Mouse (Mus musculus) urinary bladder, postnatal 10 days (tissue): ENCODE data around the gene Phf14.

Source experiments
- DNase-seq: peaks from one replicate; pipeline ENCODE4 v3.0.0; 2022; ENCODE audit warnings: low spot score

Gene Phf14

DNA sequence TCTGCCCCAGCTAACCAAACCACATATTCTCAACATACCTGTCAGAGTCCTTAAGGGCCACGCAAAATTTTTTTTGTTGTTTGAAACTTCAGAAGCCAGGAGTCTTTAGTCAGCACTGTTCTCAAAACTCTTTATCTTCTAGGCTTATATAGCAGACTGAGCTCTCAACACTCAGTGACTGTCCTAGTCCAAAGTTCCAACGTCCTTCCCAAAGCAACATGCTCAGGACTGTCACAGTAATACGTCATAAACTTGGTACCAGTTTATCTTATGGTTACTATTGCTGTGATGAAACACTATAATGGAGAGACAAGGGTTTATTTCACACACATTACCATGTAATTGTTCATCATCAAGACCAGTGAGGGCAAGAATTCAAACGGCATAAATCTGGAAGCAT is 113.9 kb downstream of the Phf14 start:
- no peak for DNase-seq

- no peak for DNase-seq
Measured at GRCm38 (mm10) chr6:12023395-12023794, 115.8 kb downstream of the Phf14 start.

GRCm38 (mm10) chr6:12026804-12027537 is 119.4 kb downstream of the Phf14 start:
- DNase-seq: no peak

DNA sequence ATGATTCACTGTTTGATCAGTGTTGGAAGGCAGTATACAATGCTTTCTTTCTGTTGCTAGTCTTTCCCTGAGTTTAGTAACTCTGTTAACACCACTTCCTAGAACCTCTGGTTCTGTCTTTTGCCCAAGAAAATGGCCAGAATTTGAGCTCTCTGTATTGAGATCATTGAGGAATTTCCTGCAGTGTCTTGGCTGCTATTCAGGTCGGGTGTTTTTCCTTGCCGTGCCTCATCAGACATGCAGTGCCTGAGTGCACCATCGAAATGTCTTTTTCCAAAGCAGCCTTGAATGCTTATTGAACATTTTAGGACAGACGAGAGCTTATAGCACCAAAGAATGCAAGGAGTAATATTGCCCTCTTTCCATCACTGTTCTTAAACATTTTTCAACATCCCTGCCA is 127.0 kb downstream of the Phf14 start:
- no peak for DNase-seq

- DNase-seq: no peak
Measured at GRCm38 (mm10) chr6:12038268-12038667, 130.7 kb downstream of the Phf14 start.

- no peak for DNase-seq
Measured at GRCm38 (mm10) chr6:12052884-12053283, 145.3 kb downstream of the Phf14 start.

DNA sequence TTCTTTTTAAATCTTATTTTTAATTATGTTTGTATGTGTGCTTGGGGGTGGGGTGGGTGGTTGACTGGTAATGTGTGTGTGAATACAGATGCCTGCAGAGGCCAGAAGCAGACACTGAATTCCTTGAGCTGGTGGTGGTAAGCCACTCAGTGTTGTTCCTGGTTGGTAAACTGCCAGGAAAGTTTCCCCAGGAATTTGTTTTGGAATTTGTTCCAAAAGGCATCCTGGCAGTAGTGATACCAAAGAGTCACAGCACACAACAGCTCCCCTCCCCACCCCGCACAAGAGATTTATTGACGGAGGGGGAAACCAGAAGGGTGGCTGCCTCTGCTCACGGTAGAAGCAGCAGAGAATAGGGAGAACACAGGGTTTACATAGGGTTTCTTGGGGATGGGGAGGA is 146.5 kb downstream of the Phf14 start:
- DNase-seq: no peak

GRCm38 (mm10) chr6:12058717-12059116 is 151.1 kb downstream of the Phf14 start:
- DNase-seq: no peak

DNA sequence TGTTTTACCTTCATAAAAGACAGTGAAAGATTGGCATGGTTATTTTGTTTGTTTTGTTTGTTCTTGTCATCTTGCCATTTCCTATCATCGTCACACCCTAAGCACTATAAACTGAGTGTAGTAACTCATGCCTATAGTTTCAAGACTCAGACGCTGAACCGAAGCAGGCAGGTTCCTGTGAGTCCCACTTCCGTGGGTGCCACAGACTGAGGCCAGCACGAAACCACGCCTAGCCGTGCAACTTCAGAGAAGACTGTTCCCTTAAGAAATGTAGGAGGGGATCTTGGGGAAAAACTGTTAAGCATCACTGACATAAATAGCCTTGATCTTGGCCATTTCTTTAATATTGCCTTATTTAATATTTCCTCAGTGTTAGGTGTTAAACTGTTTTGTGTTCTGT is 152.4 kb downstream of the Phf14 start:
- DNase-seq: no peak

DNA sequence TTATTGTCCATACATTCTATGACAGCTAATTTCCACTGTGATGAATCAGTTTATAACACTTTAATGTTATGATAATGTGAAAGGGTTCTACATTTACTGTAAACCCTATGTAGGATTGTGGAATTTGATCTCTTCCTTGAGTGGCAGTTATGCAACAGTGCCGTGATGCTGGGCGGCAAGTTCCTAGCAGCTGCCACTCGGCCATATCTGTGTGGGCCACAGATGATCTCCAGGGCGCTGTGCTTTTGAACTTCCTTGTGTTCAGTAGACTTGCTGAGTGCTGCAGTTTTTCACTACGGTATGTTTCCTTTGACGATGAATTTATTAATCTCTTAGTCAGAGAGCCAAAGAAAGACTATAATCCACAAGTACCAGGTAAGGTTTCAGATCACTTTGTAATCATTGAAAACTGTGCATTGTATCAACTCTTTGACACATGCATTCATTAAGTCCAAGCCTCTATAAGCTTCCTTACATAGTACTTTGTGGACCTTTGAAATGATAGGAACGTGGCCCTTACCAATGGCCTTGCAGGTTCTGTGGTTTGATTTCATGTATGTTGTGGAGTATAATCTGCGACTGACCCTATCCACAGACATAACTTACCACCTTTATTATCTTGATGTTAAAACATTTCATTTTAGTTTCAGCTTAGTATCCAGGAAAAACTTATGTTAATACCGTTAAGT is 153.0 kb downstream of the Phf14 start:
- DNase-seq: no peak

- DNase-seq: no peak
Measured at GRCm38 (mm10) chr6:12067956-12068355, 160.3 kb downstream of the Phf14 start.

DNA sequence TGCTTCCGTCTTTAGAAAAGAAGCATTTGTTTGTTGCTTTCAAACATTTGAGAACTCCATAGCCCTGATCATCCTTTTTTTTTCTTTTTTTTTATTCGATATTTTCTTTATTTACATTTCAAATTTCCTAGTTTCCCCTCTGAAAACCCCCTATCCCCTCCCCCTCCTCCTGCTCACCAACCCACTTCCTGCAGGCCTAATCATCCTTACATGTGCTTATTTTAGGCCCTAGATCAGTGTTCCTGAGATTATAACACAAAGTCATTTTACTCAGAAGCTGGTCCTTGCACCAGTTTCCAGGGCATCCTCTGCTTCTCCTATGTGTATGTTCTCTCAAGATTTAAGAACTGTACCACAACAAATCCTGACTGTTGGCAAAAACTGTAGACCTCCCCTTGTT is 161.7 kb downstream of the Phf14 start:
- DNase-seq: no peak

GRCm38 (mm10) chr6:12074599-12074998 is 167.0 kb downstream of the Phf14 start:
- no peak for DNase-seq

DNA sequence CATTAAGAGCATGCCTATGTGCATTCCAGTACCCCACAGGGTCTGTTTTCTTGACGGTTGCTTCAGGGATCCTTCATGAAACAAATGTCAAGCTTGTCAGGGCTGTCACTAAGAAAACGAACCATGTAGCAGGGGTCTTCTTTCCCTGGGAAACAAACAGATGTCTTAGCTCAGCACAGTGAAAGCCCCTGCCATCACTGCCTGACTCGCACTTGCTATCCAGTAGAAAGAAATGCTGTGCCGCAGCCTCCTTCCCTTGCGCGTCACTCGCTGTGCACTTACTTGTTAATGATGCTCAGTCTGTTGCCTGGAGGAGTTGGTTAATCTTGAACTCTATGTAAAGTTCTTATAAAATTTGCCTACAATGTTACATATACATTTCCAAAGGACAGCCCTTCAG is 169.7 kb downstream of the Phf14 start:
- DNase-seq: no peak

DNA sequence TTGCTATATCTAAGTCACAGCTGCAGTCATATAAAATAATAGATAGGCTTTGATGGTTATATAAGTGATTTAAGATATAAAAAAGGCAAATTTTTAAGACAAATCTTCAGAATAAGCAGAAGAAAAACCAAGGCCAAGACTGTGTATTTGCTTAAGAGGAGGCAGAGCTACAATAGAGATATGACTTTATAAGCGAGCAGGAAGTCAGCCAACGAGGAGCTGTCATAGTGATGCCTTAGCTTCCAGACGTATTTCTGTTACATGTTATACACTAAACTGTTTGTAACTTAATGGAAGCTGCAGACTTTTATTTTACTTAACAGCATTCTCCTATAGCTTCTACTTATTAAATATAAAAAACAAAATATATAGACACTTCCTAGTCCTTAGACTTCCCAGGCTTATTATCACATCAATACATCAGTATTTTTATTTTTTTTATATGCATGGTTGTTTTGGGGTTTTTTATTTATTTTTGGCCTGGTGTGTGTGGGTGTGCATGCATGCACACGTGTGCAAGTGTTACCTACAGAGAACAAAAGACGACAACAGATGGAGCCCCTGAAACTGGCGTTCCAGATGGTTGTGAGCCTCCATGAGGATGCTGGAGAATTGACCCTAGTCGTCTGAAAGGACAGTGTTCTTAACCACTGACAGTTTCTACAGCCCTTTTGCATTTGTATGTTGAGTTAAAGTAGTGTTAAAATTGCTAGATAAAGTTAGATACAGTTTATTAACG is 170.4 kb downstream of the Phf14 start:
- no peak for DNase-seq

GRCm38 (mm10) chr6:12079260-12079659 is 171.7 kb downstream of the Phf14 start:
- DNase-seq: no peak

- DNase-seq: no peak
Measured at GRCm38 (mm10) chr6:12080423-12080822, 172.8 kb downstream of the Phf14 start.

GRCm38 (mm10) chr6:12081722-12082121 is 174.1 kb downstream of the Phf14 start:
- no peak for DNase-seq

GRCm38 (mm10) chr6:12082125-12082524 is 174.5 kb downstream of the Phf14 start:
- DNase-seq: no peak

GRCm38 (mm10) chr6:12082531-12083216 is 175.1 kb downstream of the Phf14 start:
- DNase-seq: no peak

DNA sequence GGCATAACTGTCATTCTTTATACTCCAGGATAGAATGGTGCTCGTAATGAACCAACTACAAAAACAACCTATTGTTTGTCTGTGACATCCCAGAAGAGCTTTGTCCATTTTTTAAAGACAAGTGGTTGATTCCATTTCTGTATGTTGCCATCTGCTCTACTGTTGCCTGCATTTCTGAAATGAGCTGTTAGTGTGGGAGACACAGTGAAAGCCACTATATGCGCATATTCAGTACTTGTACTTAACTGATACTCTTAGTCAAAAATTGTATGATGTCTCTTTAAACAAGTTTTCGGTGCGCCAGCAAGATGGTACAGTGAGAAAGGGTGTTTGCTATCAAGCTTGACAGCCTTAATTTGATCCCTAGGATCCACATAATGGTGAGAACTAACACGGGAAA is 177.1 kb downstream of the Phf14 start:
- no peak for DNase-seq

GRCm38 (mm10) chr6:12089439-12089992 is 181.9 kb downstream of the Phf14 start:
- no peak for DNase-seq
